Mouse (Mus musculus) adrenal gland, adult 2 months (tissue): ENCODE results near the gene Prss38. TPM values are rescaled to one million over a fixed set of nuclear protein-coding genes. Genes with fewer than 3 reads are reported as not detected.

Experiments
- DNase-seq: peaks from one replicate; pipeline ENCODE4 v3.0.0; 2021
- microRNA-seq, 2 experiments: library from miRNA; unstranded; fragments of <30 nt; microRNA quantifications; one replicate each; pipeline ENCODE4 v1.2.0; 2021
- polyA plus RNA-seq: library from polyadenylated mRNA; depleted of rRNA; stranded (reverse); fragments of >200 nt; gene quantifications from 2 replicates; pipeline ENCODE4 v1.2.3, GENCODE M21; 2012; rRNA removed
- total RNA-seq, 2 experiments: library from RNA; stranded (reverse); gene quantifications; 2 replicates each; pipeline ENCODE4 v1.2.3; 2021

The Prss38 gene
- total and polyA plus RNA-seq, 3 experiments = not detected

GRCm38 (mm10) chr11:59322988-59323387 lies 52.5 kb downstream of the Prss38 start:
- no peak for DNase-seq

Small RNAs within 50 kb of the gene (microRNA-seq; reads per million reads assigned to microRNA genes)
- 0 reads per million in 2 experiments for gene Gm24756

Other genes starting within 250 kb of the Prss38 start
- gene Obscn, start 239.3 kb downstream of the Prss38 start, total RNA-seq = 1 to 10 TPM in 1 of 2 experiments, under 1 TPM in 1; 0.92 to 1.5 TPM
- 5.5 and 7.8 TPM in 2 replicates for gene Obscn, start 239.3 kb downstream of the Prss38 start, polyA plus RNA-seq
- 10 to 100 TPM; 16.5 to 21.9 TPM for gene Iba57, start 211.9 kb downstream of the Prss38 start, total RNA-seq
- 15.5 and 16.0 TPM in 2 replicates for gene Iba57, start 211.9 kb downstream of the Prss38 start, polyA plus RNA-seq
- gene Gjc2, start 192.4 kb downstream of the Prss38 start, total RNA-seq = 1 to 10 TPM in 1 of 2 experiments, under 1 TPM in 1; 0.29 to 1.5 TPM
- gene Gjc2, start 192.4 kb downstream of the Prss38 start, polyA plus RNA-seq = 3.0 TPM in 2 replicates
- 10 to 100 TPM; 48.2 to 72.0 TPM for gene Guk1, start 183.4 kb downstream of the Prss38 start, total RNA-seq
- gene Guk1, start 183.4 kb downstream of the Prss38 start, polyA plus RNA-seq = 80.0 and 95.2 TPM in 2 replicates
- gene Mrpl55, start 173.2 kb downstream of the Prss38 start, total RNA-seq = 10 to 100 TPM; 47.5 to 61.8 TPM
- 56.4 and 64.8 TPM in 2 replicates for gene Mrpl55, start 173.2 kb downstream of the Prss38 start, polyA plus RNA-seq
- 10 to 100 TPM; 22.5 to 26.0 TPM for gene 2310033P09Rik, start 167.3 kb downstream of the Prss38 start, total RNA-seq
- gene 2310033P09Rik, start 167.3 kb downstream of the Prss38 start, polyA plus RNA-seq = 14.1 and 15.1 TPM in 2 replicates
- gene Arf1, start 147.4 kb downstream of the Prss38 start, total RNA-seq = 100 to 1,000 TPM; 436 to 451 TPM
- 456 and 530 TPM in 2 replicates for gene Arf1, start 147.4 kb downstream of the Prss38 start, polyA plus RNA-seq
- gene Wnt3a, start 84.9 kb downstream of the Prss38 start, total RNA-seq = not detected
- gene Wnt3a, start 84.9 kb downstream of the Prss38 start, polyA plus RNA-seq = not detected in 2 replicates
- gene Wnt9a, start 68.7 kb downstream of the Prss38 start, total RNA-seq = 1 to 10 TPM in 1 of 2 experiments, under 1 TPM in 1; 0.58 to 2.7 TPM
- gene Wnt9a, start 68.7 kb downstream of the Prss38 start, polyA plus RNA-seq = 2.4 and 2.6 TPM in 2 replicates
- gene Jmjd4, start 74.4 kb upstream of the Prss38 start, total RNA-seq = 1 to 10 TPM; 8.4 to 9.4 TPM
- 4.9 and 6.2 TPM in 2 replicates for gene Jmjd4, start 74.4 kb upstream of the Prss38 start, polyA plus RNA-seq
- gene Snap47, start 75.5 kb upstream of the Prss38 start, total RNA-seq = 100 to 1,000 TPM in 1 of 2 experiments, 10 to 100 TPM in 1; 92.1 to 102 TPM
- gene Snap47, start 75.5 kb upstream of the Prss38 start, polyA plus RNA-seq = 59.5 and 67.0 TPM in 2 replicates
- gene Zfp867, start 96.8 kb upstream of the Prss38 start, total RNA-seq = 1 to 10 TPM; 2.7 to 5.5 TPM
- gene Zfp867, start 96.8 kb upstream of the Prss38 start, polyA plus RNA-seq = 0.12 and 0.13 TPM in 2 replicates
- 10 to 100 TPM; 16.7 to 17.9 TPM for gene Zkscan17, start 151.1 kb upstream of the Prss38 start, total RNA-seq
- 11.0 and 14.9 TPM in 2 replicates for gene Zkscan17, start 151.1 kb upstream of the Prss38 start, polyA plus RNA-seq
- 1 to 10 TPM; 1.3 to 1.8 TPM for gene Nlrp3, start 165.9 kb upstream of the Prss38 start, total RNA-seq
- gene Nlrp3, start 165.9 kb upstream of the Prss38 start, polyA plus RNA-seq = 0.26 and 0.29 TPM in 2 replicates
- gene Olfr222, start 200.6 kb upstream of the Prss38 start, total RNA-seq = not detected
- not detected in 2 replicates for gene Olfr222, start 200.6 kb upstream of the Prss38 start, polyA plus RNA-seq
- gene Olfr223, start 217.6 kb upstream of the Prss38 start, total RNA-seq = not detected
- not detected in 2 replicates for gene Olfr223, start 217.6 kb upstream of the Prss38 start, polyA plus RNA-seq